Mouse (Mus musculus) intestine, embryonic 14.5 days (tissue): ENCODE data around the gene Ovol1. TPM values are rescaled to one million over a fixed set of nuclear protein-coding genes. Genes with fewer than 3 reads are reported as not detected.

ENCODE experiments used
- ATAC-seq: fragments of 200-750 bp; cut with Nextera tagmentation; replicated peaks from 2 replicates; pipeline ENCODE4 v1.8.0; 2017; ENCODE audit warnings: low read depth, moderate number of reproducible peaks, moderate TSS enrichment, moderate library complexity; ENCODE audit not compliant: low FRiP score, low TSS enrichment
- DNase-seq: peaks from one replicate; pipeline ENCODE4 v3.0.0-alpha.2; 2018; ENCODE audit warnings: low spot score
- H3K27ac ChIP-seq: fragments of 300-500 bp; sonication (generic); 2 replicates; pipeline ENCODE4 v1.5.1; 2014; ENCODE audit warnings: low read depth, mild to moderate bottlenecking, control low read depth
- H3K27me3 ChIP-seq: fragments of 300-500 bp; sonication (generic); replicated peaks from 2 replicates; pipeline ENCODE4 v1.6.1; 2014; ENCODE audit warnings: low read length, control low read depth; ENCODE audit not compliant: control insufficient read depth, insufficient read depth
- H3K36me3 ChIP-seq: fragments of 300-500 bp; sonication (generic); 2 replicates; pipeline ENCODE4 v1.6.1; 2014; ENCODE audit warnings: low read length, control low read depth; ENCODE audit not compliant: control insufficient read depth, insufficient read depth
- H3K4me1 ChIP-seq: fragments of 300-500 bp; sonication (generic); replicated peaks from 2 replicates; pipeline ENCODE4 v1.6.1; 2014; ENCODE audit warnings: low read length, control low read depth, mixed read lengths; ENCODE audit not compliant: control insufficient read depth, insufficient read depth
- H3K4me2 ChIP-seq: fragments of 300-500 bp; sonication (generic); 2 replicates; pipeline ENCODE4 v1.6.1; 2014; ENCODE audit warnings: low read length
- H3K4me3 ChIP-seq: fragments of 300-500 bp; sonication (generic); 2 replicates; pipeline ENCODE4 v1.5.1; 2014; ENCODE audit warnings: low read depth, low read length, control low read depth, mixed read lengths
- H3K9ac ChIP-seq: fragments of 300-500 bp; sonication (generic); 2 replicates; pipeline ENCODE4 v1.6.1; 2014; ENCODE audit warnings: mild to moderate bottlenecking, low read length
- H3K9me3 ChIP-seq: fragments of 300-500 bp; sonication (generic); 2 replicates; pipeline ENCODE4 v1.6.1; 2016; ENCODE audit warnings: low read length, control low read depth; ENCODE audit not compliant: control insufficient read depth
- WGBS: fragments of 180-500 bp; shearing (Covaris S2); extraction: QIAGEN DNeasy Blood & Tissue Kit; methylation state at CpG from one replicate; pipeline ENCODE4 v1.1.7; 2014; 5-methylcytosine and 5-hydroxymethylcytosine counted together
- polyA plus RNA-seq: library from polyadenylated mRNA; unstranded; fragments of >200 nt; fragmentation: Nextera tagmentation; extraction: Ambion mirVana; gene quantifications from 2 replicates; pipeline ENCODE4 v1.2.1, GENCODE M21; 2014

Gene Ovol1
- polyA plus RNA-seq, 1 experiment from 2014 or later, result 18.6 TPM

- H3K27ac ChIP-seq, result 0 out of 2 replicates have a peak overlapping the region, but pooled peaks have one; percentile 11
- WGBS, result 50% methylated on average over 15 of the region's 15 CpGs
Observed at GRCm38 (mm10) chr19:5511074-5511632, 49.3 kb downstream of the Ovol1 start.

GRCm38 (mm10) chr19:5510031-5511026 lies 50.1 kb downstream of the Ovol1 start, which contains the start of gene Snx32:
Snx32 (minus strand) TSS chr19:5510538.
- no peaks in the 10 kb centered on the region for H3K9me3 ChIP-seq
- 0 out of 2 replicates have a peak within 1 kb of the TSS, but pooled peaks have one; percentile 11 for H3K27ac ChIP-seq
- DNase-seq (peak; percentile 90), ATAC-seq (peak; percentile 98)
- peak within 1 kb of the TSS; percentile 58 for H3K9ac ChIP-seq
- H3K4me1 ChIP-seq, result peaks cover 14% of the 10 kb centered on the region
- peak within 1 kb of the TSS; percentile 48 for H3K4me3 ChIP-seq
- 3% methylated on average over 47 of the region's 47 CpGs for WGBS
- no peaks in the 10 kb centered on the region for H3K36me3 ChIP-seq
- H3K4me2 ChIP-seq, result peak within 1 kb of the TSS; percentile 86
- no peaks in the 10 kb centered on the region for H3K27me3 ChIP-seq

More at GRCm38 (mm10) chr19:5511074-5511632, 49.3 kb downstream of the Ovol1 start:
- Histone ChIP-seq H3K4me3 (peak overlapping the region; percentile 48), H3K36me3 (no peaks in the 10 kb centered on the region), H3K9ac (peak overlapping the region; percentile 58), H3K4me2 (peak overlapping the region; percentile 86), H3K27me3 (no peaks in the 10 kb centered on the region), H3K9me3 (no peaks in the 10 kb centered on the region), H3K4me1 (peaks cover 14% of the 10 kb centered on the region)
- DNase-seq, result no peak
- no peak for ATAC-seq

- no peak for ATAC-seq
- no peak within 1 kb of the TSS for H3K4me3 ChIP-seq
- no peak within 1 kb of the TSS for H3K9ac ChIP-seq
- no peaks in the 10 kb centered on the region for H3K27me3 ChIP-seq
- no peaks in the 10 kb centered on the region for H3K36me3 ChIP-seq
- H3K4me2 ChIP-seq, result no peak within 1 kb of the TSS
- H3K27ac ChIP-seq, result no peak within 1 kb of the TSS
- 50% methylated on average over 16 of the region's 17 CpGs for WGBS
- no peaks in the 10 kb centered on the region for H3K4me1 ChIP-seq
- no peak for DNase-seq
- no peaks in the 10 kb centered on the region for H3K9me3 ChIP-seq
Observed at GRCm38 (mm10) chr19:5503687-5504086, 56.8 kb downstream of the Ovol1 start, which contains the start of gene 1700020D05Rik. 1700020D05Rik (minus strand) TSS chr19:5503787.

- no peaks in the 10 kb centered on the region for H3K4me1 ChIP-seq
- H3K4me3 ChIP-seq, result no peak overlapping the region
- H3K4me2 ChIP-seq, result no peak overlapping the region
- DNase-seq, result no peak
- peaks cover 21% of the 10 kb centered on the region for H3K36me3 ChIP-seq
- H3K27ac ChIP-seq, result no peak overlapping the region
- H3K27me3 ChIP-seq, result no peaks in the 10 kb centered on the region
- WGBS, result 82% methylated on average over 2 of the region's 2 CpGs
- H3K9ac ChIP-seq, result no peak overlapping the region
- no peak for ATAC-seq
- H3K9me3 ChIP-seq, result no peaks in the 10 kb centered on the region
Observed at GRCm38 (mm10) chr19:5500330-5500875, 60.0 kb downstream of the Ovol1 start.

Other genes starting within 250 kb of the Ovol1 start
- not detected in 2 replicates for gene Catsper1, start 224.9 kb downstream of the Ovol1 start, polyA plus RNA-seq
- 1.8 and 2.5 TPM in 2 replicates for gene Cst6, start 211.1 kb downstream of the Ovol1 start, polyA plus RNA-seq
- gene Eif1ad, start 193.9 kb downstream of the Ovol1 start, polyA plus RNA-seq, result 55.4 and 59.7 TPM in 2 replicates
- 499 and 514 TPM in 2 replicates for gene Banf1, start 193.5 kb downstream of the Ovol1 start, polyA plus RNA-seq
- 57.1 and 69.1 TPM in 2 replicates for gene Sart1, start 171.9 kb downstream of the Ovol1 start, polyA plus RNA-seq
- 2.8 TPM in 1 of 2 replicates, not detected in the other for gene Tsga10ip, start 158.1 kb downstream of the Ovol1 start, polyA plus RNA-seq
- gene Drap1, start 135.7 kb downstream of the Ovol1 start, polyA plus RNA-seq, result 170 and 173 TPM in 2 replicates
- 34.2 and 41.2 TPM in 2 replicates for gene AI837181, start 135.5 kb downstream of the Ovol1 start, polyA plus RNA-seq
- gene Fosl1, start 113.1 kb downstream of the Ovol1 start, polyA plus RNA-seq, result not detected in 2 replicates
- gene Ccdc85b, start 102.8 kb downstream of the Ovol1 start, polyA plus RNA-seq, result 7.1 TPM in 2 replicates
- gene Fibp, start 100.0 kb downstream of the Ovol1 start, polyA plus RNA-seq, result 111 and 112 TPM in 2 replicates
- 1.6 and 2.0 TPM in 2 replicates for gene Ctsw, start 92.1 kb downstream of the Ovol1 start, polyA plus RNA-seq
- 136 and 151 TPM in 2 replicates for gene Efemp2, start 86.7 kb downstream of the Ovol1 start, polyA plus RNA-seq
- gene Mus81, start 72.2 kb downstream of the Ovol1 start, polyA plus RNA-seq, result 37.0 and 38.3 TPM in 2 replicates
- gene Cfl1, start 70.2 kb downstream of the Ovol1 start, polyA plus RNA-seq, result 2,844 and 3,105 TPM in 2 replicates
- gene 1700020D05Rik, start 56.9 kb downstream of the Ovol1 start, polyA plus RNA-seq, result not detected in 2 replicates
- 9.4 and 10.8 TPM in 2 replicates for gene Snx32, start 50.1 kb downstream of the Ovol1 start, polyA plus RNA-seq
- gene Ap5b1, start 7.4 kb upstream of the Ovol1 start, polyA plus RNA-seq, result 6.1 and 6.5 TPM in 2 replicates
- gene Rnaseh2c, start 41.2 kb upstream of the Ovol1 start, polyA plus RNA-seq, result 124 and 131 TPM in 2 replicates
- gene Kat5, start 49.6 kb upstream of the Ovol1 start, polyA plus RNA-seq, result 31.8 and 33.3 TPM in 2 replicates
- 46.7 and 51.2 TPM in 2 replicates for gene Rela, start 76.8 kb upstream of the Ovol1 start, polyA plus RNA-seq
- 18.0 and 21.7 TPM in 2 replicates for gene Sipa1, start 103.1 kb upstream of the Ovol1 start, polyA plus RNA-seq
- gene Map3k11, start 128.1 kb upstream of the Ovol1 start, polyA plus RNA-seq, result 23.2 and 28.8 TPM in 2 replicates
- 27.6 and 30.8 TPM in 2 replicates for gene Pcnx3, start 128.3 kb upstream of the Ovol1 start, polyA plus RNA-seq
- 0.30 and 0.45 TPM in 2 replicates for gene Kcnk7, start 143.7 kb upstream of the Ovol1 start, polyA plus RNA-seq
- 29.6 and 33.6 TPM in 2 replicates for gene Ehbp1l1, start 165.7 kb upstream of the Ovol1 start, polyA plus RNA-seq
- gene Fam89b, start 169.0 kb upstream of the Ovol1 start, polyA plus RNA-seq, result 85.8 and 95.7 TPM in 2 replicates
- gene Ltbp3, start 180.3 kb upstream of the Ovol1 start, polyA plus RNA-seq, result 30.1 and 36.0 TPM in 2 replicates
- 68.8 and 69.2 TPM in 2 replicates for gene Scyl1, start 210.8 kb upstream of the Ovol1 start, polyA plus RNA-seq